In genomic region chr2:72515526-72515925, GRCm38 (mm10) we compare ENCODE assay signal across 12 mouse cellular contexts.
"Had no signal": no experiment of that assay in that cellular context is flagged by ENCODE, and none has a peak within 500 bp of the region (broad histone marks: within the 10 kb centered on the region; RNA-seq: fewer than 3 reads in every experiment).

No protein-coding gene starts in this region.

- H3K4me2 ChIP-seq: liver, embryonic 11.5 days; liver, embryonic 15.5 days had no signal

- DNase-seq: kidney, postnatal 25 days; layer of hippocampus, postnatal 36 days; lung, adult 2 months; lung, postnatal 10 days; right cerebral cortex, postnatal 14 days; thymus, postnatal 36 days had no signal

- H3K27ac ChIP-seq: kidney, embryonic 15.5 days; liver, embryonic 15.5 days; macrophage; midbrain, embryonic 12.5 days had no signal

- H3K9ac ChIP-seq: kidney, embryonic 15.5 days; liver, embryonic 15.5 days; midbrain, embryonic 12.5 days had no signal

- H3K36me3 ChIP-seq: kidney, embryonic 15.5 days; liver, embryonic 15.5 days; midbrain, embryonic 12.5 days had no signal

- H3K4me3 ChIP-seq: kidney, embryonic 15.5 days; liver, embryonic 15.5 days; megakaryocyte, embryonic 14.5 days; midbrain, embryonic 12.5 days had no signal

- H3K9me3 ChIP-seq: kidney, embryonic 15.5 days; liver, embryonic 15.5 days; megakaryocyte, embryonic 14.5 days; midbrain, embryonic 12.5 days had no signal

- H3K4me1 ChIP-seq: liver, embryonic 15.5 days had no signal
